Mouse (Mus musculus) neutrophil, adult 83 days (primary cell): Measurements from ENCODE around the gene Nodal. TPM values are rescaled to one million over a fixed set of nuclear protein-coding genes. Genes with fewer than 3 reads are reported as not detected.

ENCODE experiments used
- total RNA-seq, 2 experiments: library from RNA; stranded (reverse); gene quantifications; one replicate each; pipeline ENCODE4 v1.2.4; 2023

The Nodal gene
- total RNA-seq = not detected

DNA sequence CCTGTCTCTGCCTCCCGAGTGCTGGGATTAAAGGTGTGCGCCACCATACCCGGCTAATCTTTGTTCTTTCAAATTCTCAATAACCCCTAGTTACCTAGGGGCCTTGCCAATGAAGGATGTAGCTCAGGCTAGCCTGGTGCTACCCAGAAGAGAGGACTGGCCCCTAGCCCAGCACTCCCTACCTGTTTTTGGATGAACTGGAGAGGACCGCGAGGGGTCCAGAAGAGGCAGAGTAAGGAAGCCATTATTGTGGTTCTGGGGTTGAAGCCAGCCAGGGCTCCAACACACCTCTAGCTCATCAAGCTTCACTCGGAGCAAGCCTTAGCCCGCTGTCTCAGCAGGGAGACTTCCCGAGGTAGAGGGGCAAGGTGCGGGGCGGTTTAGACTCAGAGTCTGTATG is at the start of gene Nodal:
Nodal (plus strand) TSS at position 301 of the 400 bp plus-strand sequence.

DNA sequence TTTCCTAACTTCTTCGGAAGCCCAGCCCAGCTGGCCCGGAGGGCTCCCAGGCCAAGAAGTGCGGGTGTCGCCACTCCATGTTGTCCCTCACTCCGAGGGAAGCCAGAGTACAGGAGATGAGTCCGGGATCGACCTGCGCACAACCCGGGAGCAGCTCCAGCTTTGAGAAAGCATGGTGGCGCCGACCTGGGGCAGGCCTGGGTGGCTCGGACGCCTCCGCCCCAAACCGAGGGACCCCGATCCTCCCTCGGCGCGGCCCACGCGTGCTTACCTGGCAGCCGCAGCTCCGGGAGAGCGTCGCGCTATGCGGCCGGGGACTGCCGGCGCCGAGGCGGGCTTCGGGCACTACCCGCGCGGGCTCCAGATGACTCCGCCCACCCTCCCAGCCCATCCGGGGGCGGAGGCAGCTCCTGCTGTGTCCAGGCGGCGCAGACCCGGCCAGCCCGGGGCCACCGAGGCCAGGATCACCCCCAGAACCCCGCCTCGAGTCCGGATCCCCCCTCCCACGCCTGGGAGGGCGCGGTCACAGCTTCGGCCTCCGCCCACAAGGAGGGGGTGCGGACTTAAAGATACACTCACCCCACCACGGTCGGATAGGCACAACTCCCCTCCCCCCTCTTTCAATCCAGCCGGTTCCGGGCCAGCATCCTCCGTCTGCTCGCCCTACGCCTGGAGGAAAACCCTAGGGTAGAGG is 34.6 kb upstream of the Nodal start, which contains the start of gene Pald1:
Pald1 (minus strand) TSS at position 510 of the 694 bp plus-strand sequence.

GRCm38 (mm10) chr10:61452645-61453044 is 34.9 kb downstream of the Nodal start, which contains the start of gene Eif4ebp2:
Gene Eif4ebp2, minus strand, starts transcription at chr10:61452661.

Other genes starting within 250 kb of the Nodal start
- gene Tbata, start 246.0 kb upstream of the Nodal start, total RNA-seq = not detected
- under 1 TPM in 1 of 2 experiments, not detected in 1; 0.11 TPM for gene Adamts14, start 144.5 kb upstream of the Nodal start, total RNA-seq
- under 1 TPM in 1 of 2 experiments, not detected in 1; 0.22 TPM for gene Prf1, start 120.1 kb upstream of the Nodal start, total RNA-seq
- gene Pald1, start 34.4 kb upstream of the Nodal start, total RNA-seq = 1 to 10 TPM in 1 of 2 experiments, under 1 TPM in 1; 0.48 to 1.3 TPM
- 100 to 1,000 TPM; 121 to 131 TPM for gene Eif4ebp2, start 34.7 kb downstream of the Nodal start, total RNA-seq
- 10 to 100 TPM in 1 of 2 experiments, 1 to 10 TPM in 1; 9.6 to 10.6 TPM for gene Lrrc20, start 57.8 kb downstream of the Nodal start, total RNA-seq
- not detected for gene Npffr1, start 177.5 kb downstream of the Nodal start, total RNA-seq
- 10 to 100 TPM; 11.8 to 12.4 TPM for gene Ppa1, start 230.6 kb downstream of the Nodal start, total RNA-seq